ENCODE assay signal across 18 mouse cellular contexts in genomic region chr4:65687006-65687723, GRCm38 (mm10).
DNase-seq lines count a peak whose midpoint lies in the region; ATAC-seq lines count a peak whose summit lies in the region.
"Had no signal": no experiment of that assay in that cellular context is flagged by ENCODE, and none has a peak within 500 bp of the region (broad histone marks: within the 10 kb centered on the region; RNA-seq: fewer than 3 reads in every experiment).

No protein-coding gene starts in this region.

- no peak overlapping the region for H3K4me2 ChIP-seq in neural tube, embryonic 11.5 days (ENCODE audit: low read depth)
- H3K4me2 ChIP-seq in hindbrain, embryonic 14.5 days (replicated peaks), result no peak overlapping the region
- no peak overlapping the region for H3K4me2 ChIP-seq in midbrain, embryonic 14.5 days (ENCODE audit: low read length)
- H3K4me2 ChIP-seq: heart, embryonic 15.5 days; limb, embryonic 15.5 days; liver, embryonic 15.5 days had no signal

- no peaks in the 10 kb centered on the region for H3K9me3 ChIP-seq in neural tube, embryonic 11.5 days (ENCODE audit: control insufficient read depth, low read length)
- H3K9me3 ChIP-seq in hindbrain, embryonic 14.5 days (ENCODE audit: control insufficient read depth, low read length), result no peaks in the 10 kb centered on the region
- no peaks in the 10 kb centered on the region for H3K9me3 ChIP-seq in midbrain, embryonic 14.5 days (ENCODE audit: control insufficient read depth, low read length)
- H3K9me3 ChIP-seq: heart, embryonic 15.5 days; limb, embryonic 15.5 days; liver, embryonic 15.5 days had no signal

- no peaks in the 10 kb centered on the region for H3K27me3 ChIP-seq in neural tube, embryonic 11.5 days (ENCODE audit: control insufficient read depth, insufficient read depth, low read length)
- H3K27me3 ChIP-seq in hindbrain, embryonic 14.5 days (ENCODE audit: control insufficient read depth, insufficient read depth, low read length), result no peaks in the 10 kb centered on the region
- no peaks in the 10 kb centered on the region for H3K27me3 ChIP-seq in midbrain, embryonic 14.5 days (ENCODE audit: control insufficient read depth, insufficient read depth, low read length)
- H3K27me3 ChIP-seq: heart, embryonic 15.5 days; limb, embryonic 15.5 days; liver, embryonic 15.5 days had no signal

- 0 out of 2 replicates have a peak overlapping the region, but pooled peaks have one; percentile 11 for H3K27ac ChIP-seq in neural tube, embryonic 11.5 days (ENCODE audit: low read depth, low read length)
- H3K27ac ChIP-seq in hindbrain, embryonic 14.5 days, result no peak overlapping the region
- peak overlapping the region; percentile 66 for H3K27ac ChIP-seq in midbrain, embryonic 14.5 days (replicated peaks; ENCODE audit: low read depth, low read length)
- H3K27ac ChIP-seq: heart, embryonic 15.5 days; limb, embryonic 15.5 days; liver, embryonic 15.5 days had no signal

- H3K4me1 ChIP-seq in neural tube, embryonic 11.5 days (ENCODE audit: control insufficient read depth, insufficient read depth, low read length), result 0 out of 2 replicates have a peak, but pooled peaks cover 6% of the 10 kb centered on the region
- H3K4me1 ChIP-seq in hindbrain, embryonic 14.5 days (replicated peaks; ENCODE audit: control insufficient read depth, insufficient read depth, low read length), result 0 out of 2 replicates have a peak, but pooled peaks cover 5% of the 10 kb centered on the region
- peaks cover 16% of the 10 kb centered on the region for H3K4me1 ChIP-seq in midbrain, embryonic 14.5 days (ENCODE audit: control insufficient read depth, insufficient read depth, low read length)
- H3K4me1 ChIP-seq: heart, embryonic 15.5 days; limb, embryonic 15.5 days; liver, embryonic 15.5 days had no signal

- H3K4me3 ChIP-seq in neural tube, embryonic 11.5 days (ENCODE audit: low read depth, low read length), result no peak overlapping the region
- no peak overlapping the region for H3K4me3 ChIP-seq in hindbrain, embryonic 14.5 days (replicated peaks; ENCODE audit: low read length)
- H3K4me3 ChIP-seq in midbrain, embryonic 14.5 days (replicated peaks; ENCODE audit: low read depth, low read length), result no peak overlapping the region
- H3K4me3 ChIP-seq: heart, embryonic 15.5 days; limb, embryonic 15.5 days; liver, embryonic 15.5 days had no signal

- 18% methylated on average over 1 of the region's 1 CpGs for WGBS in neural tube, embryonic 11.5 days
- 5% methylated on average over 1 of the region's 1 CpGs for WGBS in hindbrain, embryonic 14.5 days
- WGBS in midbrain, embryonic 14.5 days, result 7% methylated on average over 1 of the region's 1 CpGs

- ATAC-seq in neural tube, embryonic 11.5 days (ENCODE audit: insufficient read depth, low FRiP score, low TSS enrichment), result peak; percentile 87
- ATAC-seq in hindbrain, embryonic 14.5 days (ENCODE audit: low FRiP score), result peak; percentile 34; the same call in 1 of the 2 replicates
- peak; percentile 72; the same call in 1 of the 2 replicates for ATAC-seq in midbrain, embryonic 14.5 days (ENCODE audit: low FRiP score, low TSS enrichment)
- ATAC-seq: intestine, postnatal 0 days had no signal

- DNase-seq in neural tube, embryonic 11.5 days (ENCODE audit: low spot score), result no peak
- no peak for DNase-seq in neural tube, embryonic 10.5 days (ENCODE audit: extremely low spot score, low spot score)
- no peak for DNase-seq in hindbrain, embryonic 14.5 days (ENCODE audit: low spot score)
- peak; percentile 47 for DNase-seq in midbrain, embryonic 14.5 days
- DNase-seq in frontal cortex, postnatal 10 days (ENCODE audit: low spot score in 2 of 2), result no peak
- DNase-seq in kidney, postnatal 4 days, result no peak
- DNase-seq in embryo, embryonic 11 days, result no peak
- DNase-seq: adrenal gland, adult 2 months; cerebellum, adult 9-10 months; gastrocnemius, postnatal 36 days; heart, postnatal 4 days; layer of hippocampus, postnatal 36 days; right cerebral cortex, adult 18-20 months; thymus, postnatal 25 days had no signal

- H3K36me3 ChIP-seq in neural tube, embryonic 11.5 days (ENCODE audit: control insufficient read depth, insufficient read depth, low read length), result no peaks in the 10 kb centered on the region
- no peaks in the 10 kb centered on the region for H3K36me3 ChIP-seq in hindbrain, embryonic 14.5 days (replicated peaks; ENCODE audit: control insufficient read depth, insufficient read depth)
- no peaks in the 10 kb centered on the region for H3K36me3 ChIP-seq in midbrain, embryonic 14.5 days (ENCODE audit: control insufficient read depth, insufficient read depth, low read length)
- H3K36me3 ChIP-seq: heart, embryonic 15.5 days; limb, embryonic 15.5 days; liver, embryonic 15.5 days had no signal

- no peak overlapping the region for H3K9ac ChIP-seq in neural tube, embryonic 11.5 days (ENCODE audit: low read length)
- no peak overlapping the region for H3K9ac ChIP-seq in hindbrain, embryonic 14.5 days
- no peak overlapping the region for H3K9ac ChIP-seq in midbrain, embryonic 14.5 days (replicated peaks; ENCODE audit: low read length)
- H3K9ac ChIP-seq: heart, embryonic 15.5 days; limb, embryonic 15.5 days; liver, embryonic 15.5 days had no signal

Comparison
In these comparisons a context has a peak if more than half of its experiments do, and no peak if none do; other contexts are left out.
1. ATAC-seq: peak in every context shown above with its lines; median percentile 87 in neural tube, embryonic 11.5 days; 72 in midbrain, embryonic 14.5 days; 34 in hindbrain, embryonic 14.5 days.